Mouse (Mus musculus) MEL (cell line): Measurements from ENCODE around the gene Tubgcp3. TPM values are rescaled to one million over a fixed set of nuclear protein-coding genes. Genes with fewer than 3 reads are reported as not detected.

Source experiments
- DNase-seq: peaks from one replicate; pipeline ENCODE4 v3.0.0; 2011; ENCODE audit warnings: low read depth, low spot score
- H3K27ac ChIP-seq: 2 replicates; pipeline ENCODE4 v1.5.1; 2012; ENCODE audit warnings: low read depth, mild to moderate bottlenecking, control low read depth, low read length, moderate library complexity; ENCODE audit not compliant: control insufficient read depth
- H3K27me3 ChIP-seq, 2 experiments: fragments of 150-350 bp in 1 of 2; sonication (generic) in 1 of 2; 2 replicates each; pipeline ENCODE4 v1.6.1; 2012; ENCODE audit warnings: low read length in 2 of 2, mild to moderate bottlenecking in 2 of 2, improper control_type of control experiment in 1 of 2, moderate library complexity in 1 of 2; ENCODE audit not compliant: insufficient read depth in 2 of 2, control insufficient read depth in 1 of 2
- H3K36me3 ChIP-seq, 2 experiments: 2 replicates each; pipeline ENCODE4 v1.6.1; 2012 to 2014; ENCODE audit warnings: low read length in 2 of 2, improper control_type of control experiment in 1 of 2, inconsistent platforms in 1 of 2, mild to moderate bottlenecking in 1 of 2; ENCODE audit not compliant: insufficient read depth in 2 of 2, control insufficient read depth in 1 of 2
- H3K4me1 ChIP-seq, 2 experiments: fragments of 150-350 bp in 1 of 2; sonication (generic) in 1 of 2; 2 replicates each; pipeline ENCODE4 v1.6.1; 2012; ENCODE audit warnings: low read length in 2 of 2, improper control_type of control experiment in 1 of 2, mild to moderate bottlenecking in 1 of 2; ENCODE audit not compliant: insufficient read depth in 2 of 2, control insufficient read depth in 1 of 2
- H3K4me3 ChIP-seq, 2 experiments: fragments of 150-350 bp in 1 of 2; sonication (generic) in 1 of 2; 2 replicates each; pipeline ENCODE4 v1.5.1; 2012; ENCODE audit warnings: low read depth in 2 of 2, low read length in 2 of 2, mild to moderate bottlenecking in 2 of 2, moderate library complexity in 2 of 2, control low read depth in 1 of 2, improper control_type of control experiment in 1 of 2; ENCODE audit not compliant: control insufficient read depth in 1 of 2, insufficient read depth in 1 of 2
- H3K79me2 ChIP-seq: 2 replicates; pipeline ENCODE4 v1.6.1; 2012; ENCODE audit warnings: mild to moderate bottlenecking, low read length, moderate library complexity; ENCODE audit not compliant: control insufficient read depth, poor library complexity, insufficient read depth
- H3K9ac ChIP-seq: 2 replicates; pipeline ENCODE4 v1.6.1; 2012; ENCODE audit warnings: low read depth, mild to moderate bottlenecking, control low read depth, low read length, moderate library complexity; ENCODE audit not compliant: control insufficient read depth, poor library complexity, severe bottlenecking
- H3K9me3 ChIP-seq: fragments of 150-350 bp; sonication (generic); replicated peaks from 2 replicates; pipeline ENCODE4 v1.6.1; 2012; ENCODE audit warnings: mild to moderate bottlenecking, low read length, improper control_type of control experiment, moderate library complexity; ENCODE audit not compliant: insufficient read depth
- CHD1 ChIP-seq: IDR thresholded peaks from 2 replicates; pipeline ENCODE4 v1.6.1; 2012; ENCODE audit warnings: low read depth, mild to moderate bottlenecking, inconsistent platforms, low read length, improper control_type of control experiment
- GABPA ChIP-seq: IDR thresholded peaks from 2 replicates; pipeline ENCODE4 v1.6.1; 2012; ENCODE audit warnings: low read depth, mild to moderate bottlenecking, inconsistent platforms, low read length, improper control_type of control experiment, moderate library complexity
- HCFC1 ChIP-seq: IDR thresholded peaks from 2 replicates; pipeline ENCODE4 v1.6.1; 2012; ENCODE audit warnings: low read depth, mild to moderate bottlenecking, inconsistent platforms, low read length, improper control_type of control experiment, moderate library complexity
- JUND ChIP-seq: IDR thresholded peaks from 2 replicates; pipeline ENCODE4 v1.6.1; 2011; ENCODE audit warnings: low read depth, mild to moderate bottlenecking, improper control_type of control experiment, low read length
- KAT2A ChIP-seq: conservative IDR thresholded peaks from 2 replicates; pipeline ENCODE4 v1.6.1; 2012; ENCODE audit warnings: low read depth, low read length, improper control_type of control experiment, inconsistent platforms
- MAFK ChIP-seq: IDR thresholded peaks from 2 replicates; pipeline ENCODE4 v1.6.1; 2011; ENCODE audit warnings: low read depth, mild to moderate bottlenecking, low read length, improper control_type of control experiment, borderline replicate concordance
- MAZ ChIP-seq: IDR thresholded peaks from 2 replicates; pipeline ENCODE4 v1.6.1; 2012; ENCODE audit warnings: low read depth, mild to moderate bottlenecking, inconsistent platforms, low read length, improper control_type of control experiment
- MEF2A ChIP-seq: IDR thresholded peaks from 2 replicates; pipeline ENCODE4 v1.6.1; 2014; ENCODE audit warnings: low read depth, mild to moderate bottlenecking, inconsistent platforms, low read length, improper control_type of control experiment; ENCODE audit not compliant: poor library complexity, insufficient replicate concordance, severe bottlenecking; ENCODE audit errors: extremely low read depth
- MYB ChIP-seq: IDR thresholded peaks from 2 replicates; pipeline ENCODE4 v1.6.1; 2011; ENCODE audit warnings: mild to moderate bottlenecking, low read depth, low read length, improper control_type of control experiment
- MYC ChIP-seq: IDR thresholded peaks from 2 replicates; pipeline ENCODE4 v1.6.1; 2011; ENCODE audit warnings: low read depth, mild to moderate bottlenecking, low read length, improper control_type of control experiment, moderate library complexity
- NELFE ChIP-seq: IDR thresholded peaks from 2 replicates; pipeline ENCODE4 v1.6.1; 2011; ENCODE audit warnings: low read depth, low read length, improper control_type of control experiment
- POLR2A ChIP-seq, 2 experiments: IDR thresholded peaks; 2 replicates each; pipeline ENCODE4 v1.6.1; 2011 to 2012; ENCODE audit warnings: low read length in 2 of 2, mild to moderate bottlenecking in 2 of 2, control low read depth in 1 of 2, improper control_type of control experiment in 1 of 2, low read depth in 1 of 2, moderate library complexity in 1 of 2; ENCODE audit not compliant: control insufficient read depth in 1 of 2, insufficient read depth in 1 of 2, poor library complexity in 1 of 2
- POLR2AphosphoS5 ChIP-seq: IDR thresholded peaks from 2 replicates; pipeline ENCODE4 v1.6.1; 2012; ENCODE audit warnings: low read depth, borderline replicate concordance, mild to moderate bottlenecking, inconsistent platforms, low read length, moderate library complexity, mixed read lengths
- RAD21 ChIP-seq: IDR thresholded peaks from 2 replicates; pipeline ENCODE4 v1.6.1; 2011; ENCODE audit warnings: mild to moderate bottlenecking, low read depth, low read length, improper control_type of control experiment
- RCOR1 ChIP-seq: IDR thresholded peaks from 2 replicates; pipeline ENCODE4 v1.6.1; 2012; ENCODE audit warnings: low read depth, mild to moderate bottlenecking, inconsistent platforms, low read length, improper control_type of control experiment
- SIN3A ChIP-seq: IDR thresholded peaks from 2 replicates; pipeline ENCODE4 v1.6.1; 2012; ENCODE audit warnings: low read length, improper control_type of control experiment, inconsistent platforms
- TAL1 ChIP-seq: IDR thresholded peaks from 2 replicates; pipeline ENCODE4 v1.6.1; 2012; ENCODE audit warnings: mild to moderate bottlenecking, inconsistent platforms, low read length, moderate library complexity, mixed read lengths
- TBP ChIP-seq: IDR thresholded peaks from 2 replicates; pipeline ENCODE4 v1.8.0; 2011; ENCODE audit warnings: low read depth, low read length, improper control_type of control experiment
- UBTF ChIP-seq: IDR thresholded peaks from 2 replicates; pipeline ENCODE4 v1.6.1; 2012; ENCODE audit warnings: low read depth, mild to moderate bottlenecking, inconsistent platforms, low read length, improper control_type of control experiment, moderate library complexity, borderline replicate concordance; ENCODE audit not compliant: insufficient read depth
- ZMIZ1 ChIP-seq: IDR thresholded peaks from 2 replicates; pipeline ENCODE4 v1.6.1; 2012; ENCODE audit warnings: low read depth, mild to moderate bottlenecking, inconsistent platforms, low read length, improper control_type of control experiment, moderate library complexity
- ZNF384 ChIP-seq: IDR thresholded peaks from 2 replicates; pipeline ENCODE4 v1.6.1; 2012; ENCODE audit warnings: low read depth, mild to moderate bottlenecking, inconsistent platforms, low read length, improper control_type of control experiment
- polyA plus RNA-seq, 2 experiments: library from polyadenylated mRNA; stranded (reverse) in 1 of 2; unstranded in 1 of 2; fragments of >175 nt in 1 of 2; fragments of >200 nt in 1 of 2; gene quantifications; 2 replicates each; pipeline versions ENCODE4 v1.2.1 to v1.2.4; 2012; ENCODE audit warnings: low replicate concordance in 2 of 2, low read depth in 1 of 2; ENCODE audit not compliant: insufficient read length in 2 of 2, insufficient read depth in 1 of 2, missing spikeins in 1 of 2
- total RNA-seq: library from RNA; depleted of rRNA; stranded (reverse); fragments of 300-350 nt; gene quantifications from 2 replicates; pipeline ENCODE4 v1.2.3, GENCODE M21; 2012

Tubgcp3 gene
- total and polyA plus RNA-seq, 3 experiments, result 43.6 to 87.7 (median 60.2) TPM

- TF ChIP-seq GABPA, result no peak
- no peak for TF ChIP-seq ZMIZ1
- TF ChIP-seq CHD1, result no peak
- no peak for TF ChIP-seq MAFK
- no peak for TF ChIP-seq TBP
- TF ChIP-seq HCFC1, result no peak
- TF ChIP-seq JUND, result no peak
- TF ChIP-seq POLR2A (IDR thresholded peaks at IDR 0.05; ENCODE audit: control insufficient read depth in 1 of 2, insufficient read depth in 1 of 2, low read depth in 1 of 2, low read length in 2 of 2, poor library complexity in 1 of 2), result no peak
- TF ChIP-seq TAL1, result no peak
- no peak for TF ChIP-seq KAT2A
- no peak for TF ChIP-seq RCOR1
- TF ChIP-seq ZNF384, result no peak
- no peak for TF ChIP-seq MYB
- no peak for TF ChIP-seq UBTF
- TF ChIP-seq RAD21, result no peak
- no peak for TF ChIP-seq NELFE
- TF ChIP-seq POLR2AphosphoS5, result no peak
- TF ChIP-seq MAZ, result no peak
- TF ChIP-seq SIN3A, result no peak
- TF ChIP-seq MEF2A, result no peak
Measured at GRCm38 (mm10) chr8:12576739-12577138, 95.3 kb downstream of the Tubgcp3 start.

GRCm38 (mm10) chr8:12576003-12576402 is 96.0 kb downstream of the Tubgcp3 start:
- Histone ChIP-seq H3K9ac (no peak overlapping the region), H3K27ac (no peak overlapping the region), H3K27me3 (no peaks in the 10 kb centered on the region), H3K4me3 (no peak overlapping the region), H3K4me1 (no peaks in the 10 kb centered on the region), H3K79me2 (no peaks in the 10 kb centered on the region), H3K9me3 (no peaks in the 10 kb centered on the region), H3K36me3 (no peaks in the 10 kb centered on the region)
- TF ChIP-seq MYC (no peak), MAZ (no peak), HCFC1 (no peak), MEF2A (no peak), JUND (no peak)
- no peak for DNase-seq

More at GRCm38 (mm10) chr8:12576739-12577138, 95.3 kb downstream of the Tubgcp3 start:
- Histone ChIP-seq H3K4me3 (no peak overlapping the region), H3K4me1 (no peaks in the 10 kb centered on the region), H3K27me3 (no peaks in the 10 kb centered on the region), H3K27ac (no peak overlapping the region), H3K9me3 (no peaks in the 10 kb centered on the region), H3K36me3 (no peaks in the 10 kb centered on the region), H3K9ac (no peak overlapping the region), H3K79me2 (no peaks in the 10 kb centered on the region)
- DNase-seq, result no peak
